Mouse (Mus musculus) C2C12 (cell line): ENCODE data around the gene Cspg4. TPM values are rescaled to one million over a fixed set of nuclear protein-coding genes. Genes with fewer than 3 reads are reported as not detected.
A peak's percentile ranks its signal among the peaks of the same experiment; 100 is the strongest.
"Not testable (repeated sequence)": the region's sequence is repeated elsewhere in the genome, so short reads cannot be mapped to it uniquely, and the experiment has no call there.

ENCODE experiments used
- H3K27me3 ChIP-seq: one replicate; pipeline ENCODE4 v1.6.1; 2011; ENCODE audit not compliant: control insufficient read depth, insufficient read depth, insufficient read length
- H3K36me3 ChIP-seq: one replicate; pipeline ENCODE4 v1.6.1; 2011; ENCODE audit not compliant: control insufficient read depth, insufficient read depth
- H3K4me3 ChIP-seq: one replicate; pipeline ENCODE4 v1.5.1; 2011; ENCODE audit warnings: mild to moderate bottlenecking, control low read depth; ENCODE audit not compliant: poor library complexity, insufficient read depth, severe bottlenecking
- H3K79me2 ChIP-seq: one replicate; pipeline ENCODE4 v1.6.1; 2011; ENCODE audit not compliant: control insufficient read depth, insufficient read depth
- H3K79me3 ChIP-seq: one replicate; pipeline ENCODE4 v1.6.1; 2011; ENCODE audit warnings: low read depth, control low read depth
- H3ac ChIP-seq: one replicate; pipeline ENCODE3; 2011; ENCODE audit warnings: low read depth; ENCODE audit not compliant: control insufficient read depth, insufficient read length
- CEBPB ChIP-seq: IDR thresholded peaks from one replicate; pipeline ENCODE4 v1.6.1; 2011; ENCODE audit warnings: low read depth, mild to moderate bottlenecking, control low read depth, moderate library complexity
- CTCF ChIP-seq: IDR thresholded peaks from one replicate; pipeline ENCODE4 v1.5.1; 2011; ENCODE audit not compliant: control insufficient read depth, insufficient read depth, insufficient read length
- FOSL1 ChIP-seq: IDR thresholded peaks from one replicate; pipeline ENCODE4 v1.8.0; 2011; ENCODE audit warnings: mild to moderate bottlenecking, low read length; ENCODE audit not compliant: poor library complexity, insufficient read depth, severe bottlenecking
- MAX ChIP-seq: IDR thresholded peaks from one replicate; pipeline ENCODE4 v1.6.1; 2011; ENCODE audit warnings: mild to moderate bottlenecking, control low read depth
- MYOD1 ChIP-seq: IDR thresholded peaks from one replicate; pipeline ENCODE4 v1.6.1; 2011; ENCODE audit warnings: low read depth; ENCODE audit not compliant: control insufficient read depth, insufficient read length
- MYOG ChIP-seq: IDR thresholded peaks from one replicate; pipeline ENCODE4 v1.6.1; 2011; ENCODE audit not compliant: control insufficient read depth, insufficient read length; ENCODE audit errors: extremely low read depth
- USF1 ChIP-seq: IDR thresholded peaks from one replicate; pipeline ENCODE4 v1.6.1; 2011; ENCODE audit warnings: low read depth, mild to moderate bottlenecking, control low read depth, moderate library complexity
- polyA plus RNA-seq: library from polyadenylated mRNA; unstranded; fragments of >200 nt; fragmentation: generic; extraction: Trizol; gene quantifications from one replicate; pipeline ENCODE4 v1.2.1, GENCODE M21; 2012; ENCODE audit warnings: missing spikeins

Cspg4 gene
- polyA plus RNA-seq, 1 experiment = 42.8 TPM

- Histone ChIP-seq H3ac (no peak overlapping the region), H3K27me3 (no peaks in the 10 kb centered on the region), H3K36me3 (no peaks in the 10 kb centered on the region), H3K79me2 (peaks cover 32% of the 10 kb centered on the region), H3K79me3 (peaks cover 21% of the 10 kb centered on the region), H3K4me3 (peak overlapping the region; percentile 74)
- TF ChIP-seq FOSL1 (no peak), MYOD1 (no peak), CTCF (no peak), CEBPB (no peak), USF1 (no peak), MAX (no peak), MYOG (no peak)
Measured at GRCm38 (mm10) chr9:56936861-56937222, 72.0 kb downstream of the Cspg4 start.

- Histone ChIP-seq H3K4me3 (peak within 1 kb of the TSS; percentile 74), H3K36me3 (no peaks in the 10 kb centered on the region), H3K27me3 (no peaks in the 10 kb centered on the region), H3ac (peak within 1 kb of the TSS; percentile 95), H3K79me3 (peaks cover 21% of the 10 kb centered on the region), H3K79me2 (peaks cover 32% of the 10 kb centered on the region)
- no peak for TF ChIP-seq MYOG
- no peak for TF ChIP-seq CEBPB
- TF ChIP-seq MAX = peak; percentile 59
- TF ChIP-seq USF1 = no peak
- peak; percentile 75 for TF ChIP-seq CTCF
- no peak for TF ChIP-seq MYOD1
- no peak for TF ChIP-seq FOSL1
Measured at GRCm38 (mm10) chr9:56937223-56938160, 72.7 kb downstream of the Cspg4 start, which contains the start of gene Imp3. Imp3 (plus strand) TSS chr9:56937475.

- no peak for TF ChIP-seq MYOD1
- TF ChIP-seq CEBPB = no peak
- no peak for TF ChIP-seq CTCF
- TF ChIP-seq USF1 = no peak
- TF ChIP-seq MAX = no peak
- TF ChIP-seq FOSL1 = no peak
- Histone ChIP-seq H3K27me3 (no peaks in the 10 kb centered on the region), H3K79me3 (peaks cover 21% of the 10 kb centered on the region), H3K79me2 (peaks cover 32% of the 10 kb centered on the region), H3K36me3 (no peaks in the 10 kb centered on the region), H3ac (no peak overlapping the region), H3K4me3 (peak overlapping the region; percentile 74)
Measured at GRCm38 (mm10) chr9:56938374-56938773, 73.5 kb downstream of the Cspg4 start.

GRCm38 (mm10) chr9:56947481-56947880 is 82.6 kb downstream of the Cspg4 start:
- not testable (repeated sequence) for H3K4me3 ChIP-seq, H3K36me3 ChIP-seq, H3K27me3 ChIP-seq, H3K79me3 ChIP-seq, H3K79me2 ChIP-seq, H3ac ChIP-seq

- not testable (repeated sequence) for H3K79me3 ChIP-seq, H3K79me2 ChIP-seq, H3K4me3 ChIP-seq, H3K36me3 ChIP-seq, H3K27me3 ChIP-seq, H3ac ChIP-seq
Measured at GRCm38 (mm10) chr9:56948699-56949098, 83.9 kb downstream of the Cspg4 start.

Other genes with a start within 250 kb of the Cspg4 start
- gene Lingo1, start 68.6 kb upstream of the Cspg4 start, polyA plus RNA-seq = 0.37 TPM
- gene Odf3l1, start 354 bp upstream of the Cspg4 start, polyA plus RNA-seq = 0.04 TPM
- 5.7 TPM for gene Snx33, start 63.3 kb downstream of the Cspg4 start, polyA plus RNA-seq
- gene Imp3, start 72.4 kb downstream of the Cspg4 start, polyA plus RNA-seq = 122 TPM
- 7.7 TPM for gene Snupn, start 85.8 kb downstream of the Cspg4 start, polyA plus RNA-seq
- gene Ptpn9, start 129.9 kb downstream of the Cspg4 start, polyA plus RNA-seq = 22.2 TPM
- 16.6 TPM for gene Sin3a, start 207.0 kb downstream of the Cspg4 start, polyA plus RNA-seq